Mouse (Mus musculus): Measurements from ENCODE around the gene Senp1. TPM values are rescaled to one million over a fixed set of nuclear protein-coding genes. Genes with fewer than 3 reads are reported as not detected.
A peak's percentile ranks its signal among the peaks of the same experiment; 100 is the strongest.

The Senp1 gene
- 10.3 and 10.6 TPM in 2 replicates for polyA plus RNA-seq (2012; rRNA removed)

DNA sequence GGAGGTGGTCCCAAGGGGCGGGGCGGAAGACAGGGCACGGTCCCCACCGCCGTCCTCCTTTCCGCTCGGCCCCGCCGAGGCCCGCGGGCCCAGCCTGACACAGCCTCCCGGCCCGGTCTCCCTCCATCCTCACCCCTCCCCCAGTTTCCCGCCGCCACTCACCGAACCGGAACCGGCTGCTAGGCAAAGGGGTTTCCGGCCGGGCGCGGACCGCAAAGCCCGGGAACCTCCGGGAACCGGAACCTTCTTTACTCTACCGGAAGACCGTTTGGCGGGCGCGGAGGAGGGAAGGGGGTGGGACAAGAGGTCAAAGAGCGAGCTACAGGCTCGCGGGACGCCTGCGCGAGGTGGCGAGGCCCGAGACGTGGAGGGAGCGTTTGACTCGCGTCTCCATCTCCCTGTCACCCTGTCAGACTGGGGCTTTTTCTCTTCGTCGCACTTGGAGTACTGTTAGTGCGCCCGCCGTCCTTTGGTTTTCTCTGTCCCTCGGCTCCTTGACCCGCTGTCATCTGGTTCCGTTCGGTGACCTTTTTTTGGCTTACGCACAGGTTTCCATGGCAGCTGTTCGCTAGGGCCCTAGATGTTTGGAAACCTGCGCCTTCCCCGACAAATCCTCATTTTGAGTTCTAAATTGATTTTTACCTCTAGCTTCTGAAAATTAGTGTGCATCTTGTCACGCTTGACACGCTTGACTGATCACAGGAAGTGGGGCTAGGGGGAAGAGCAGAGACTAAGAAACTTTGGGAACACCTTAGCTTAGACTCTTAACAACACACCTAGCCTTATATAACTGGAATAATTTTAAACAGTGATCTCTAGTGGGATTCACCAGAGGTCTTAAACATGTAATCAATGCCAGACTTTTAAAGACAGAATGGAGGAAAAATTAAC is at the start of gene Senp1:
Gene Senp1, minus strand, starts transcription at position 624 of the 891 bp plus-strand sequence.
- Histone ChIP-seq H3K27ac (ENCODE audit: insufficient read depth, low read length) (peak within 1 kb of the TSS; percentile 84), H3K4me1 (ENCODE audit: control insufficient read depth, insufficient read depth, low read length) (no peaks in the 10 kb centered on the region), H3K4me3 (ENCODE audit: insufficient read depth, low read length) (peak within 1 kb of the TSS; percentile 57)
- TF ChIP-seq CTCF (IDR thresholded peaks at IDR 0.05; ENCODE audit: extremely low read depth, insufficient read depth, low read length) = no peak
- TF ChIP-seq POLR2A (IDR thresholded peaks at IDR 0.05; ENCODE audit: extremely low read depth, insufficient read depth, low read length) = peak; percentile 66

DNA sequence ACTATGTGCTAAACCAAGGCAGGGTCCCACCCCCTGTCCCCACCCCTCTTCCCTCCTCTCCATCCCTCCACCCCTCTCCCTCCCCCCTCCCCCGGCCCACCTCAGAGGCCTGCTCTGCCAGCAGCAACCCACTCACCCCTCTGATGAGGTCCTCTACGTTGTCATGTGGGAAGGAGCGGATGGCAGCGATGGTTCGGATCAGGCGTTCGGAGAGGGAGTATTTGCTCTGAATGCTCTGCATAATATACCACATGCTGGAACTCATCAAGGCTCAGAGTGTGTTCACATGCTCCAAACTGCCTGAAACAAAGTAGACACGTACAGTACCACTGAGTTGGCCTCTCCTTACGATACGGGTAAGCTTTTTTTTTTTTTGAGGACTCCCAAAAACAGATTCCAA is 49.0 kb upstream of the Senp1 start:
- TF ChIP-seq CTCF (IDR thresholded peaks at IDR 0.05; ENCODE audit: extremely low read depth, insufficient read depth, low read length) = no peak
- TF ChIP-seq POLR2A (IDR thresholded peaks at IDR 0.05; ENCODE audit: extremely low read depth, insufficient read depth, low read length) = no peak
- no peak overlapping the region for H3K27ac ChIP-seq (ENCODE audit: insufficient read depth, low read length)
- no peak overlapping the region for H3K4me3 ChIP-seq (ENCODE audit: insufficient read depth, low read length)
- peaks cover 2% of the 10 kb centered on the region; the same call in 1 of the 2 replicates for H3K4me1 ChIP-seq (ENCODE audit: control insufficient read depth, insufficient read depth, low read length)

DNA sequence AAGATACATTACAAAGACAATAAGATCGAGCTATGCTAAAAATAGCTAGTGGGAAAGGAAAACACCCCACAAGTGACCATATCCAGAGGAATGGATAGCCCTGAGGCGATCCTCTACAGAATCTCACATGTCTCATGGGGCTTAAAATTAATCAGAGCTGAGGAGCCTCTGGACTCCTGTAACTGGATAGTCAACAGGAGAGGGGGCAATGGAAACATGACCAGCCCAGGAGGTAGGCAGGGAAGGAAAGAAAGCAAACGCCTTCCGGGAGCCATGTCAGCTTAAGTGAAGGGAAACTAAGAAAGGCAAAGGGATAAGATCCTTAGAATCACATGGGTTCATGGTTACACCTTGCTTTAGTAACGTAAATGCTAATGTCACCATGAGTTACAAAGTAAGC is 47.3 kb upstream of the Senp1 start:
- peaks cover 2% of the 10 kb centered on the region; the same call in 1 of the 2 replicates for H3K4me1 ChIP-seq (ENCODE audit: control insufficient read depth, insufficient read depth, low read length)
- H3K27ac ChIP-seq (ENCODE audit: insufficient read depth, low read length) = no peak overlapping the region
- TF ChIP-seq CTCF (IDR thresholded peaks at IDR 0.05; ENCODE audit: extremely low read depth, insufficient read depth, low read length) (no peak), POLR2A (IDR thresholded peaks at IDR 0.05; ENCODE audit: extremely low read depth, insufficient read depth, low read length) (no peak)
- no peak overlapping the region for H3K4me3 ChIP-seq (ENCODE audit: insufficient read depth, low read length)

DNA sequence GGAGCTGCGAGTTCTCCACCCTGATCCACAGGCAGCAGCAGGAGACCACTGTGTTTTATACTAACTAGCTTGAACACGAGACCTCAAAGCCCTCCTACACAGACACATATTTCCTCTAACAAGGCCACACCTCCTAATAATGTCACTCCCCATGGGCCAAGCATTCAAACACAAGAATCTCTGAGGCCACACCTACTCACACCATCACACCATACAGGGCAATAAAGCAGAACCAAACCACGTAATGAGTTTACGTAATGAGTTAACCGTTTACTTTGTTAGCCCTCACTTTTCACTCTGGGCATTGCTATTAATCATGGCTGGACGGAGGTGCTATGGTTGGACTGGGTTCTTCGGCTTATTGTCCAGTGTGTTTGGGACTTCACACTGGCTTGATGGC is 46.2 kb upstream of the Senp1 start:
- no peak for TF ChIP-seq POLR2A (IDR thresholded peaks at IDR 0.05; ENCODE audit: extremely low read depth, insufficient read depth, low read length)
- no peak for TF ChIP-seq CTCF (IDR thresholded peaks at IDR 0.05; ENCODE audit: extremely low read depth, insufficient read depth, low read length)
- Histone ChIP-seq H3K4me3 (ENCODE audit: insufficient read depth, low read length) (no peak overlapping the region), H3K27ac (ENCODE audit: insufficient read depth, low read length) (no peak overlapping the region), H3K4me1 (ENCODE audit: control insufficient read depth, insufficient read depth, low read length) (peaks cover 2% of the 10 kb centered on the region; the same call in 1 of the 2 replicates)

DNA sequence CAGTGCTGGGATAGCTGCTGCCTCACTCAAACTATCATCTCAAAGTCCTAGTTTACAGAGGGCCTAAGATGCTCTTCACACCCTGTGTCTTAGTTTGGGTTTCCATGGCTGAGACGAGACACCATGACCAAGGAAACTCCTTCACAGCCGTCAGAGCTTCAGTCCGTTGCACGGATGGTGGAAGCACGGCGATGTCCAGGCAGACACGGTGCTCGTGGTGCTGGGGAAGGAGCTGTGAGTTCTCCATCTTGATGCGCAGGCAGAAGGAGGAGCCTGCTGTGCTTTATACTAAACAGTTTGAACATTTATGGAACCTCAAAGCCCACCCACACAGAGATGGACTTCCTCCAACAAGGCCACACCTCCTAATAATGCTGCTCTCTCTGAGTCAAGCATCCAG is 43.3 kb upstream of the Senp1 start:
- H3K4me3 ChIP-seq (ENCODE audit: insufficient read depth, low read length) = no peak overlapping the region
- TF ChIP-seq POLR2A (IDR thresholded peaks at IDR 0.05; ENCODE audit: extremely low read depth, insufficient read depth, low read length) (no peak), CTCF (IDR thresholded peaks at IDR 0.05; ENCODE audit: extremely low read depth, insufficient read depth, low read length) (no peak)
- no peak overlapping the region for H3K27ac ChIP-seq (ENCODE audit: insufficient read depth, low read length)
- no peaks in the 10 kb centered on the region for H3K4me1 ChIP-seq (ENCODE audit: control insufficient read depth, insufficient read depth, low read length)

DNA sequence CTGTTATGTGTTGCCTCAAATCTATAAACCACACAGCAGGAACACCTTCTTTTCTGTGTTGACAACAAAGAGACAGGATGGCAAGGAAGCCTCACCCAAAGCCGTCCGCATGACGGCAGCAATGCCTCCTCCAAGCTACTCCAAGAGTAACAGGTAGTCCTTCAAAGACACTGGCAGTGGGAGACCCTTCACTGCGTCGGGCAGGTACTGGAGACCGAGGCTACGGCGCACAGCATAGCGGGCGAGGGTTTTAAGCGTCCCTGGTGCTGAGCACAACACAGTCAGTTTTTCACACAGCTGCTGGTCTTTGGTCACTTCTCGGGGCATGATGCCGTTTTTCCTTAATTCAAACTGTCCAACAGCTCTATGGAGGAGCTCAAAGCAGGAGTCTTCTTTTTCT is 42.1 kb upstream of the Senp1 start:
- no peak overlapping the region for H3K4me3 ChIP-seq (ENCODE audit: insufficient read depth, low read length)
- peak overlapping the region; percentile 55; the same call in 1 of the 2 replicates for H3K27ac ChIP-seq (ENCODE audit: insufficient read depth, low read length)
- TF ChIP-seq POLR2A (IDR thresholded peaks at IDR 0.05; ENCODE audit: extremely low read depth, insufficient read depth, low read length) = no peak
- TF ChIP-seq CTCF (IDR thresholded peaks at IDR 0.05; ENCODE audit: extremely low read depth, insufficient read depth, low read length) = no peak
- H3K4me1 ChIP-seq (ENCODE audit: control insufficient read depth, insufficient read depth, low read length) = no peaks in the 10 kb centered on the region

DNA sequence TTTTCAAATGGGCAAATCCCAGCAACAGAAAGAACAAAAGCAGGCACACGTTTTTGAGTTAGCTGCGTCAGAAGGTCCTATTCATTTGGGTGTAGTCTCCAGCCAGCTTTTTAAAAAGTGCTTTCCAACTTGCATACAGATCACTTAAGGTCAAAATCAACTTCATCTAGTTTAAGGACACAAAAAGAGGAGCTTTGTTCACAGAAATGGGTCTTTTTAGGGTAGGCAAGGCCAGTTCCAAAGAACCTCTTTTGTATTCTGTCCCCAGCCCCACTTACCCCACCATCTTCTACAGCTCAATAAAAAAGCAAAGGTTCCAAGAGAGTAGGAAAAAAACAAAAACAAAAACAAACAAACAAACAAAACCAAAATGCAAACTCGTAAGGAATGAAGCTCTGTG is 41.1 kb upstream of the Senp1 start:
- Histone ChIP-seq H3K27ac (ENCODE audit: insufficient read depth, low read length) (0 out of 2 replicates have a peak overlapping the region, but pooled peaks have one; percentile 55), H3K4me1 (ENCODE audit: control insufficient read depth, insufficient read depth, low read length) (no peaks in the 10 kb centered on the region), H3K4me3 (ENCODE audit: insufficient read depth, low read length) (no peak overlapping the region)
- TF ChIP-seq POLR2A (IDR thresholded peaks at IDR 0.05; ENCODE audit: extremely low read depth, insufficient read depth, low read length) (no peak), CTCF (IDR thresholded peaks at IDR 0.05; ENCODE audit: extremely low read depth, insufficient read depth, low read length) (no peak)

DNA sequence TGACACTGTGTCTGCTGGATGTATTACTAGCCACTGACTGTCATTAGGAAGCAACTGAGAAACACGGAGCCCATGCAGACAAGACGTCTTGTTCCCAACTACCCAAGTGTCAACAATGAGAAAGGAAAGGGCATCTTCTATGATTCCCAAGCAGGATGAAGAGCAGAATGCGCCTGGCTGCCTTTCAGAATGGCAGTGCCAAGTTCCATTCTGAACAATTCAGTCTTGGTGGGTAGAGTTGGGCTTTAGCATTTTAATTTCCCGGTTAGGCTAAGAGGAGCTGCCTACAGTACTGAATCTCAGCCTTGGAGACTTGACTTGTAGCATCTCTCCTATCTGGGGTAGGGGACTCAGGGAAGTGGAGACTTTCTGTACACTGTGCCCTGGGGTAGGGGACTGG is 40.5 kb upstream of the Senp1 start:
- Histone ChIP-seq H3K27ac (ENCODE audit: insufficient read depth, low read length) (peak overlapping the region; percentile 43; the same call in 1 of the 2 replicates), H3K4me1 (ENCODE audit: control insufficient read depth, insufficient read depth, low read length) (no peaks in the 10 kb centered on the region), H3K4me3 (ENCODE audit: insufficient read depth, low read length) (no peak overlapping the region)
- TF ChIP-seq POLR2A (IDR thresholded peaks at IDR 0.05; ENCODE audit: extremely low read depth, insufficient read depth, low read length) = no peak
- TF ChIP-seq CTCF (IDR thresholded peaks at IDR 0.05; ENCODE audit: extremely low read depth, insufficient read depth, low read length) = no peak

DNA sequence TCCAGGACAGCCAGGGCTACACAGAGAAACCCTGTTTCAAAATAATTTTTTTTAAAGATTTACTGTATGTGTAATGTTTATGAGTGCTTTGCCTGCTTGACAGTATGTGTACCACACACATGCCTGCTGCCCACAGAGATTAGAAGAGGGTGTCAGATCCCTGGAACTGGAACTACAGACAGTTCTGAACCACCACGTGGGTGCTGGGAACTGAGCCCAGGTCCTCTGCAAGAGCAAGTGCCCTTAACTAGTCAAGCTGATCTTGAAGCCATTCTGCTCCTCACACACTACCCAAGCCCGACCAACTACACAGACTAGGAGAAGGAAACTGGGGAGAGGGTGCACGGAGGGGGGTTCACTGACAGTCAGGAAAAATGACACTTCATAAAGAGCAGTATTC is 39.9 kb upstream of the Senp1 start:
- TF ChIP-seq CTCF (IDR thresholded peaks at IDR 0.05; ENCODE audit: extremely low read depth, insufficient read depth, low read length) = no peak
- no peak for TF ChIP-seq POLR2A (IDR thresholded peaks at IDR 0.05; ENCODE audit: extremely low read depth, insufficient read depth, low read length)
- H3K4me3 ChIP-seq (ENCODE audit: insufficient read depth, low read length) = no peak overlapping the region
- peak overlapping the region; percentile 84; the same call in 1 of the 2 replicates for H3K27ac ChIP-seq (ENCODE audit: insufficient read depth, low read length)
- no peaks in the 10 kb centered on the region for H3K4me1 ChIP-seq (ENCODE audit: control insufficient read depth, insufficient read depth, low read length)

All from cortical plate, adult 2 months (tissue).